Mouse (Mus musculus) CH12.LX (cell line): ENCODE data around the gene Rac3.

Experiments
- BHLHE40 ChIP-seq: IDR thresholded peaks from 2 replicates; pipeline ENCODE4 v1.6.1; 2011; ENCODE audit warnings: mild to moderate bottlenecking, low read depth, low read length, improper control_type of control experiment
- CTCF ChIP-seq, 2 experiments: IDR thresholded peaks in 1 of 2; conservative IDR thresholded peaks in 1 of 2; 2 replicates each; pipeline ENCODE4 v1.5.1; 2011 to 2012; ENCODE audit warnings: low read depth in 2 of 2, low read length in 2 of 2, improper control_type of control experiment in 1 of 2, inconsistent platforms in 1 of 2, mild to moderate bottlenecking in 1 of 2, moderate library complexity in 1 of 2
- E2F4 ChIP-seq: IDR thresholded peaks from 2 replicates; pipeline ENCODE4 v1.6.1; 2011; ENCODE audit warnings: low read depth, low read length, improper control_type of control experiment; ENCODE audit not compliant: insufficient replicate concordance
- ELF1 ChIP-seq: IDR thresholded peaks from 2 replicates; pipeline ENCODE4 v1.6.1; 2014; ENCODE audit warnings: low read depth, mild to moderate bottlenecking, inconsistent platforms, low read length, improper control_type of control experiment
- EP300 ChIP-seq: IDR thresholded peaks from 2 replicates; pipeline ENCODE4 v1.6.1; 2011; ENCODE audit warnings: low read length, improper control_type of control experiment
- NRF1 ChIP-seq: IDR thresholded peaks from 2 replicates; pipeline ENCODE4 v1.6.1; 2014; ENCODE audit warnings: low read depth, mild to moderate bottlenecking, inconsistent platforms, low read length, improper control_type of control experiment, moderate library complexity
- POLR2A ChIP-seq: IDR thresholded peaks from 2 replicates; pipeline ENCODE4 v1.6.1; 2011; ENCODE audit warnings: low read depth, mild to moderate bottlenecking, improper control_type of control experiment, low read length
- ZKSCAN1 ChIP-seq: IDR thresholded peaks from 2 replicates; pipeline ENCODE4 v1.6.1; 2012; ENCODE audit warnings: low read depth, inconsistent platforms, low read length, improper control_type of control experiment, borderline replicate concordance

- TF ChIP-seq EP300 (no peak), ZKSCAN1 (no peak), NRF1 (no peak), POLR2A (no peak), CTCF (conservative IDR thresholded peaks at IDR 0.05 in 1 of 2, IDR thresholded peaks at IDR 0.05 in 1 of 2; ENCODE audit: low read depth in 2 of 2, low read length in 2 of 2) (no peak), E2F4 (no peak), BHLHE40 (no peak), ELF1 (no peak)
Observed at GRCm38 (mm10) chr11:120740981-120741380, 19.7 kb downstream of the Rac3 start.
